In the genomic region with DNA sequence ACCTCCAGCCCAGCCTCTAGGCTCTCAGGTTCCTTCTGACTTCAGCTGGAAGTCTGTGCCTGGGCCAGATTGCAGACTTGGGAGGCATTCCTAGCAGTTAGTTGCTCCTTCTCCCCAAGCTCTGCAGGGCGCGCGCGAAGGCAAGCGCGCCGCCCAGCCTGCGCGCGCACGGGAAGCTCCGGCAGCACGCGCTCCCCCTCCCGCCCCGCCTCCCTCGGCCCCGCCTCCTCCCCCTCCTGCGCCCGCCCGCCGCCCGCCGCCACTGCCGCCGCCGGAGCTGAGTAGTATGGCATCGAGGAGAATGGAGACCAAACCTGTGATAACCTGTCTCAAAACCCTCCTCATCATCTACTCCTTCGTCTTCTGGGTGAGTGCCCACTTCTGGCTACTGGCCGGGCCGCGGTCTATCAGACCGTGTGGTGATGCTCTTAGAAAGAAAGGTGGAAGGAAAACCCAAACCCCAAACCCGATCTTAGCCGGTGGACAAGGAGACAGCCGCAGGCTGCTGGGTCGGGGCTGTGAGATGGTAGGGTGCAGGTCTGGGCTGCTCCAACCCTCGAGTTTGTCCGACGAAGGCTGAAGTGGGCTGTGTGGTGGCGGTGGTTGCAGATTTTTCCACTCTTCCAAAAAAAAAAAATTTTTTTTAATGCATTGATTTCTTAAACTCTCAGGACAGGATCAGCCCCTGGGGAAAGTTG, we compare ENCODE assay signal across 8 mouse cellular contexts. TPM values are rescaled to one million over a fixed set of nuclear protein-coding genes. Genes with fewer than 3 reads are reported as not detected.
DNase-seq lines count a peak whose midpoint lies in the region; ATAC-seq and TF ChIP-seq lines count a peak whose summit lies in the region.

A gene (plus strand): TSS at position 287 of the 698 bp plus-strand sequence.

- H3K4me2 ChIP-seq in intestine, embryonic 16.5 days (ENCODE audit: low read depth, low read length) = peak within 1 kb of the TSS; percentile 58

- no peak for TF ChIP-seq POLR2A in bone marrow, adult 2 months (IDR thresholded peaks at IDR 0.05; ENCODE audit: borderline replicate concordance, control insufficient read depth, low read depth, low read length)

- H3K4me1 ChIP-seq in bone marrow, adult 2 months (ENCODE audit: control insufficient read depth, insufficient read depth, low read length) = no peaks in the 10 kb centered on the region
- H3K4me1 ChIP-seq in embryonic facial prominence, embryonic 10.5 days = peaks cover 5% of the 10 kb centered on the region; the same call in 1 of the 2 replicates
- H3K4me1 ChIP-seq in intestine, embryonic 16.5 days (ENCODE audit: control insufficient read depth, insufficient read depth, low read length) = no peaks in the 10 kb centered on the region

- no peak for TF ChIP-seq CTCF in bone marrow, adult 2 months (IDR thresholded peaks at IDR 0.05; ENCODE audit: control insufficient read depth, insufficient read depth, low read length)

- no peaks in the 10 kb centered on the region for H3K9me3 ChIP-seq in embryonic facial prominence, embryonic 10.5 days
- H3K9me3 ChIP-seq in intestine, embryonic 16.5 days (ENCODE audit: control insufficient read depth, low read length) = no peaks in the 10 kb centered on the region

- peaks cover 21% of the 10 kb centered on the region for H3K27me3 ChIP-seq in embryonic facial prominence, embryonic 10.5 days (replicated peaks; ENCODE audit: low read depth, poor library complexity, severe bottlenecking)
- H3K27me3 ChIP-seq in intestine, embryonic 16.5 days (replicated peaks; ENCODE audit: control insufficient read depth, insufficient read depth, low read length) = no peaks in the 10 kb centered on the region

- whole genome bisulfite sequencing in bone marrow, adult 2 months = 10% methylated on average over 29 of the region's 41 CpGs
- 19% methylated on average over 35 of the region's 41 CpGs for WGBS in embryonic facial prominence, embryonic 10.5 days
- WGBS in intestine, embryonic 16.5 days = 18% methylated on average over 35 of the region's 41 CpGs

- peak within 1 kb of the TSS; percentile 6 for H3K4me3 ChIP-seq in bone marrow, adult 2 months (replicated peaks; ENCODE audit: control insufficient read depth, low read depth, low read length)
- peak within 1 kb of the TSS; percentile 63 for H3K4me3 ChIP-seq in embryonic facial prominence, embryonic 10.5 days
- H3K4me3 ChIP-seq in intestine, embryonic 16.5 days (ENCODE audit: low read length) = peak within 1 kb of the TSS; percentile 58

- no peak within 1 kb of the TSS for H3K27ac ChIP-seq in bone marrow, adult 2 months (ENCODE audit: control insufficient read depth, insufficient read depth, low read depth, low read length, poor library complexity)
- H3K27ac ChIP-seq in embryonic facial prominence, embryonic 10.5 days (replicated peaks) = peak within 1 kb of the TSS; percentile 82
- H3K27ac ChIP-seq in intestine, embryonic 16.5 days (ENCODE audit: low read length) = peak within 1 kb of the TSS; percentile 57

- H3K36me3 ChIP-seq in embryonic facial prominence, embryonic 10.5 days (replicated peaks) = no peaks in the 10 kb centered on the region
- H3K36me3 ChIP-seq in intestine, embryonic 16.5 days (ENCODE audit: control insufficient read depth, insufficient read depth, low read length) = no peaks in the 10 kb centered on the region

- H3K9ac ChIP-seq in intestine, embryonic 16.5 days (ENCODE audit: low read depth, low read length) = peak within 1 kb of the TSS; percentile 67

- peak; percentile 73 for ATAC-seq in granulocyte monocyte progenitor cell, adult 5-6 weeks (replicated peaks; ENCODE audit: poor library complexity, severe bottlenecking)
- ATAC-seq in intestine, embryonic 16.5 days = peak; percentile 84

- DNase-seq in embryonic facial prominence, embryonic 10.5 days (ENCODE audit: low spot score) = peak; percentile 85
- peak; percentile 78 for DNase-seq in left cerebral cortex, postnatal 4 days
- DNase-seq in mesoderm, embryonic 11.5 days (ENCODE audit: low read depth, low spot score) = peak; percentile 74
- DNase-seq in right cerebral cortex, postnatal 36 days (ENCODE audit: low spot score in 2 of 2) = peak; percentile 25 to 26
- no peak for DNase-seq in spleen, adult 12 weeks (ENCODE audit: low spot score)

- intact Hi-C loops in left cerebral cortex, postnatal 4 days (cut with DNase I) = no loop called here

RNA-seq across cellular contexts. Expression of the gene that starts here (rescaled TPM):
- polyA plus RNA-seq in bone marrow, adult 2 months (2011; ENCODE audit: insufficient read depth, insufficient read length, low replicate concordance, missing spikeins) = 1.5 and 4.6 TPM in 2 replicates
- polyA plus RNA-seq in embryonic facial prominence, embryonic 10.5 days (2016; fragmentation: Nextera tagmentation; extraction: Ambion mirVana) = 84.4 and 87.8 TPM in 2 replicates
- total RNA-seq in granulocyte monocyte progenitor cell, adult 5-6 weeks (2014; fragmentation: Nextera tagmentation) = not detected in 2 replicates
- total RNA-seq in granulocyte monocyte progenitor cell, adult 5-6 weeks (2017) = not detected in 2 replicates
- 166 and 168 TPM in 2 replicates for polyA plus RNA-seq in intestine, embryonic 16.5 days (2015; fragmentation: Nextera tagmentation; extraction: Ambion mirVana)
- total RNA-seq in left cerebral cortex, postnatal 4 days (2021) = 100 to 1,000 TPM; 388 to 395 TPM

Comparison
In these comparisons a context has a peak if more than half of its experiments do, and no peak if none do; other contexts are left out.
1. RNA of the gene that starts here (total RNA-seq): 388 to 395 TPM in left cerebral cortex, postnatal 4 days; not detected in granulocyte monocyte progenitor cell, adult 5-6 weeks; every median in the first group is over 100 times any median in the second.
2. RNA of the gene that starts here (polyA plus RNA-seq): 166 to 168 TPM in intestine, embryonic 16.5 days and 84.4 to 87.8 TPM in embryonic facial prominence, embryonic 10.5 days; 1.5 to 4.6 TPM in bone marrow, adult 2 months; every median in the first group is over 10 times any median in the second.
3. Peak in ATAC-seq in granulocyte monocyte progenitor cell, adult 5-6 weeks; RNA of the gene not detected or under 1 TPM.
4. H3K4me3 ChIP-seq: peak in every context shown above with its lines; median percentile 63 in embryonic facial prominence, embryonic 10.5 days; 58 in intestine, embryonic 16.5 days; 6 in bone marrow, adult 2 months.